Mouse (Mus musculus) layer of hippocampus, adult 6 months (tissue): ENCODE results near the gene Zbtb5. TPM values are rescaled to one million over a fixed set of nuclear protein-coding genes. Genes with fewer than 3 reads are reported as not detected.

Experiments used
- long read RNA-seq, 2 experiments: library from polyadenylated mRNA; unstranded; transcript quantifications; one replicate each; pipeline ENCODE4 v2.0.0; 2019 to 2020
- polyA plus RNA-seq: library from polyadenylated mRNA; unstranded; fragments of <200 nt; fragmentation: Nextera tagmentation; gene quantifications from 2 replicates; pipeline ENCODE4 v1.2.3, GENCODE M21; 2021

Gene Zbtb5
- polyA plus RNA-seq, result 3.2 and 4.2 TPM in 2 replicates
- long read RNA-seq, experiment 1, full-length matches to known transcripts, result 9 of 15 reads
- long read RNA-seq, experiment 1, partial matches to known transcripts, result 3 of 15 reads
- long read RNA-seq, experiment 1, other reads (novel, unspliced or antisense), result 3 of 15 reads
- long read RNA-seq, experiment 2, full-length matches to known transcripts, result 29 of 37 reads
- long read RNA-seq, experiment 2, partial matches to known transcripts, result 0 of 37 reads
- long read RNA-seq, experiment 2, other reads (novel, unspliced or antisense), result 8 of 37 reads

DNA sequence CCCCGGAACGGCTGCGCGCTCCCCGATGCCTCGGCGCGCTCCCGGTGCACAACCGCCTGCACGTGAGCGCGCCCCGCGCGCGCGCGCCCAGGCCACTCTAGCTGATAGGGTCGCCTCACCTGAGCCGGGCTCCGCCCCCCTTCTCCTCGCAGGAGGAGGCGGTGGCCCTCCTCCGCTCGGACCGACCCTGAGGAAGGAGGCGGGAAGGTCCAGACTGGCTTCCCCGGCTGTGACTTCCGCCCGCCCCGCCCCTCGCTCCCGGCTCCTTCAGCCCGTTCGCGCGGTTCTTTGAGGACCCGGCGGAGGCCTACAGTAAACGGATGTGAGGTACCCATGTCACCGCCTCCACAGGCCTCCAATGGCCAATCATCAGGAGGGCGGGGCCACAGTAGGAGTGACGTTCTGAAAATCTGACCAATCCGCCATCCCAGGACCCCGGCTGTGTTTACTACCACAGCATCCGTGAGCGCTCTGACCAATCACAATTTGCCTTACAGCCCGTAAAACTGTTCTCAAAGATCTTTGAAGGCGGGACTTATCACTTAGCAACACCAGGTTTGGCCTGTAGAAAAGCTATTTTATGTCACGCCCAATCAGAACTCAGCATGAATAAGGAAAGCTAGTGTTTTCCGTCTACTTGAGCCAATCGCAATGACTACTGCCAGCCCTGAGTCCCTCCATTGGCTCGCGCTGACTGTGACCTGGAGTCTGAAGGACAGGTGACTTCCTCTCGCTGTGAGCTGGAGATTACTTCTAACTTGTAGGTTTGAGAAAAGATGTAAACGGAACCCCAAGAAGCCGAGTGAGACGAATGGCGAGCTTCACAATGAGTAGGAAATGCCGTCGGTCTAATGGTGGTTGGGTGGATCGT lies at the start of gene Zbtb5:
Zbtb5 (minus strand) TSS at position 308 of the 871 bp plus-strand sequence.

DNA sequence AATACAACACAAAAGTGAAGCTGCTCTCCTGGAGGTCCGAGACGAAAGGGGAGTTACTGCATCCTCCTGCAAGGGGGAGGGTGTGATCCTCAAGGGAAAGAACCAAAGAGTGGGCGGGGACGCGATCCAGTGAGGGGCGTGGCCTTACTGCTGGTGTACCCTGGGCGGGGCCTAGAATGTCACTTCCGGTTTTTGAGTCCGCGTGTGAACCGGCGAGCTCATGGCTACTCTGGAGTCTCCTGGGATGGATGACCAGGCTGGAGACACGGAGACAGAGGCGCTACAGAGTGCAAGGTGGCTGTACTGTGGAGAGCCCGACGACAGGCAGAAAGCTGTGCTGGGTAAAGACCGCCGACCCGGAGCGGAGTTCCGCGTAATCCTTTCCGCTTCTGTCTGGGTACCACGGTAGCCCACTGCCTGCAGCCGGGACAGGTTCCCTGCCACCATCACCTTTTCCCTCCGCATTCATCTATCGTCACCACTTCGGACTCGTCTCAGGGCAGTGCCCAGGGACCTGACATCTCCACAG lies 6.3 kb upstream of the Zbtb5 start, which contains the start of gene Polr1e:
Polr1e (plus strand) TSS at position 132 of the 529 bp plus-strand sequence.

DNA sequence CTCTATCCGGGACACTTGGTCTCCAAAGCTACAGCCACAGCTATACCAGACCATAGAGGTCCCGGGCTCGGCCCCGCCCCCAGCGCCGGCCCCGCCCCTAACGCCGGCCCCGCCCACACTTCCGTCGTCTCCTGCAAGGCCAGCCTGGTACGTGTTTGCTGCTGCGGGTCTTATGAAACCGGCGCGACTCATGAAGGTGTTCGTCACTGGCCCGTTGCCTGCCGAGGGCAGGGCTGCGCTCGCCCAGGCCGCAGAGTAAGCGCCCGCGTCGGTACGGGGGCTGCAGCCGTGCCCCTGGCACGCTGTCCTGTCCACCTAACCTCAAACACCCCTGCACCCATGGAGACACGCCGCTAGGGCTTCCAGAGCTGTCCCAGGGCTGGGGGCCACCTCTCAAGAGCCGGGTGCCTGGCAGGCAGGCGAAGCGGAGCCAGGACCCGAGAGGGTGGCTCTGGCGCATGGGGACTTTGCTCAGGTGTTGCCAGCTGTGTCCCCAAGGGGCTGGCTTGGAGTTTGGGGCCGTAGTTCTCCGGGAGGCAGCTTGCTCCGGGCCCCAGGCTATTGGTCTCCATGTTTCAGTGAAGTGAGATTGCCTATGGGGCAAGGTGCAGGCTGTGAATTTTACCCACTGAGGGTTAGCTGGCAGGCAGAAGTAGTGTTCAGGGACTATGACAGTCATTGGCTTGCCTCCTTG lies 30.8 kb downstream of the Zbtb5 start, which contains the start of gene Grhpr:
Grhpr (plus strand) TSS at position 116 of the 694 bp plus-strand sequence.

Other genes with a start within 250 kb of the Zbtb5 start
- gene Grhpr, start 31.0 kb downstream of the Zbtb5 start, polyA plus RNA-seq, result 58.9 and 62.7 TPM in 2 replicates
- 9.1 and 11.3 TPM in 2 replicates for gene Polr1e, start 6.2 kb upstream of the Zbtb5 start, polyA plus RNA-seq
- gene Fbxo10, start 72.2 kb upstream of the Zbtb5 start, polyA plus RNA-seq, result 12.8 and 14.2 TPM in 2 replicates
- 197 and 204 TPM in 2 replicates for gene Tomm5, start 95.7 kb upstream of the Zbtb5 start, polyA plus RNA-seq
- gene Frmpd1, start 172.5 kb upstream of the Zbtb5 start, polyA plus RNA-seq, result 3.2 and 3.5 TPM in 2 replicates